Mouse (Mus musculus) heart, postnatal 25 days (tissue): ENCODE measurements around the gene Tenm2. TPM values are rescaled to one million over a fixed set of nuclear protein-coding genes. Genes with fewer than 3 reads are reported as not detected.

ENCODE experiments used
- DNase-seq: peaks from one replicate; pipeline ENCODE4 v3.0.0; 2022; ENCODE audit warnings: low spot score
- intact Hi-C: fragments of 180-260 bp; cut with DNase I; formaldehyde crosslinking; loops from one replicate; pipeline ENCODE4 v1.15.1; 2025
- total RNA-seq, 2 experiments: library from RNA; stranded (reverse); gene quantifications; 2 replicates each; pipeline ENCODE4 v1.2.3; 2021

Tenm2 gene
- under 1 TPM; 0.08 TPM for total RNA-seq

DNA sequence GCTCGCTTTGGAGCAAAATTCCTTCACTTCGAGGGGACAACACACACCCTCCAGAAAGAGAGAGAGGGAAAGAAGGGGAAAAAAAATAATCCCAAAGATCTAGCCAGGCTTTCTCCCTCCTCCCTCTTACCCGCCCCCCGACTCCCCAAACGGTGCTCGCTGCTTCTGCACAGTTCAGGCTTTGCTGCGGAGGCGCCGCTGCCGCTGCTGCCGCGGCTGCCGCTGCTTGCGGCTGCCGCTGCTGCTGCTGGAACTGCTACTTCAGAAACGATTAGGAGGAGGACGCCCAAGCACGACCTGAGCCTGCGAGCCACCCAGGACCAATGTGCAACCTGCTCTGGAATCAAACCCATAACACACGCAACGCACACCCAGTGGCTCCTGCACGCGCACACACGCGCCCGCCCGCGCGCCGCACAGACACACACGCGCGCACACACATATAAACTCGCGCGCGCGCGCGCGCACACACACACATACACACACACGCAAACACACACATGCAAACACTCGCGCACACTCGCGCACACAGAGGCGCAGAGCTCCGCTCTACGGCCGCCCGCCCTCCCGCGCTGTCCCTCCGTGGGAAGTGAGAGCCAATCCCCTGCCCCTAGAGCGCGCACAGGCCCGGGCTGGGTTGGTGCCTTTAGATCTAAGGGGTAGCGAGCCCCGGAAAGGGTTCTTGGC lies at the start of gene Tenm2:
TSS of gene Tenm2 (minus strand) at position 51 of the 687 bp plus-strand sequence.
- intact Hi-C loops: no loop called here
- no peak for DNase-seq

DNA sequence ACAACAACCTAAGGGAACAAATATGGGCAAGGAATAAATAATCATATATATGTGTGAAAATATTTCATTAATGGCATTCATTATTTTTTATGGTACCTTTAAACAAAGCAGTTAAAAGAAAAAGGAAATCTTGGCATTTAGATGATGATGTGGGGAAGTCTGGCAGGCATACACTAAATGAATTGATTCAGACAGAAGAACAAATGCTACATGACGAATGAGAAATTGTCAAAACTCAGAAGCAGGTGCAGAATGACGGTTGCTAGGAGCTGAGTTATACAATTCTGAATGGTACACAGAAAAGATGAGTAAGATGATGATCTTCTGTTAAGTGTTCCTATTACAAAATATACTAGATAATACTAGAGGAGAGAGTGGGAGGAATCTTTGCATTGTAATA lies 49.4 kb upstream of the Tenm2 start:
- DNase-seq: no peak
- intact Hi-C loops: no loop called here

DNA sequence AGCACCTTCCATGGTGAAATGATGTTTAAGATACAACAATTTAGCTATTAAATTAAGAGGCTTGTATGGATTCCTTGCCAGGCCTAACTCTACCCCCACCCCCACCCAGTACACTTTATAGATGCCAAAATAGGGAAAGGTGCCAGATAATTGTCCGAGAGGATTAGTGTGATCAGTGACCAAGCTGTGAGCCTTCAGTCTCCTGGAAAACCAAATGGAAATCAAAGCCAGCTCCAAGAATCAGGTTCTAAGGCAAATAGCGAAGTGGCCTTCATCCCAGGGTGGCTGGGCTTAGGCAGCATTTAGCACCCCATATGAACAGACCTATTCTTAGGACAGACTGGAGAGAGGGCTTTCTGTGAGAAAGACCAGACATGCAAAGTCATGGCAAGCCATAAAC lies 13.0 kb upstream of the Tenm2 start:
- intact Hi-C loops: no loop called here
- no peak for DNase-seq

DNA sequence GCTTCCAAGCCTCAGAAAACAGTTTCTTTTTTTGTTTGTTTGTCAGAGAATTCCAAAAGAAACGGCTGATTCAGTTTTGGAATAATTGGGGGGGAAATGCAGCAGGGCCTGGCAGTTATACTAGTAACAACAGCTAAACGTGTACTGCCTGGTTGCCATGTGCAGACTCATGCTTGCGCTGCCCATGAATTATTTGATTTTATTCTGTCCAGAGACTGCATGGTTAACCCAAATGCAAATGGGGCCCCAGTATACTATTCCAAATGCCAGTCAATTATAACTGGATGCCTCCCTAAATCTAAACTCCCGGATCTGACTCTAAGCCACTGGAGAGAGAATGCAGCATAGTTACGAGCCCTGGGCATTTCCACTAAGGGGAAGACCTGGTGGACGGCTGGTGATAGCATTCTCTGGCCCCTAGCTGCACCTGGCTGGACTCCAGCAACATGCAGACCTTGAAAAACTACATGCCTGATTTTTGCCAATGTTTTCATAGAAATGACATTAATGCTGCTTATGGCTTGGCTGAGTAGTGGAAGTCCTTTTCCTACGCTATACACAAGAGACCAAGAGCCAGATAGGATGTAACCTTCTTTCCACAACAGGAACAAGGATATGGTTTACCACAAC lies 1.4 kb upstream of the Tenm2 start:
- intact Hi-C loops: no loop called here
- DNase-seq: no peak

DNA sequence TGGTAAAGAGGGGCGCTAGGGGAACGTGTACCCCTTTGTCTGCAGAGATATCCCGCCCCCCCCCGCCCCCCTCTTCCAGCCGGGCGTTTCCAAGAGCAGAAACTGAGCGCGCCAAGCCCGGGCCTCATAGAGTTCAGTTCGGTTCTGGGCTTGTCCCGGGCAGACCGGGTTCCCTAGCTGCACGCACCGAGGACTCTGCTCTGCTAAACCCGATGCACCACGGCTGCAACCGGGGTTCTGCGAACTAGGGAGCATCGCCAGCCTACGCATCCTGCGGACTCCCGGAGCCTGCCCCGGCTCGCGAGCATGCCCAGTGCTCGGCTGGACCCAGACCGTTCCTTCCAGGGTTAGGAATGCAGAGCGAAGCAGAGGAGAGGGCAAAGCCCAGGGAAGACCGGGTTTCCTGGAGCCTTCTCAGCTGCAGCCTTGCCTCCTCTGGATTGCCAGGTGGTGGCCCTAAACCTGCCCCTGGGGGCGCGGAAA lies 878 bp upstream of the Tenm2 start:
- DNase-seq: no peak
- intact Hi-C loops: no loop called here

DNA sequence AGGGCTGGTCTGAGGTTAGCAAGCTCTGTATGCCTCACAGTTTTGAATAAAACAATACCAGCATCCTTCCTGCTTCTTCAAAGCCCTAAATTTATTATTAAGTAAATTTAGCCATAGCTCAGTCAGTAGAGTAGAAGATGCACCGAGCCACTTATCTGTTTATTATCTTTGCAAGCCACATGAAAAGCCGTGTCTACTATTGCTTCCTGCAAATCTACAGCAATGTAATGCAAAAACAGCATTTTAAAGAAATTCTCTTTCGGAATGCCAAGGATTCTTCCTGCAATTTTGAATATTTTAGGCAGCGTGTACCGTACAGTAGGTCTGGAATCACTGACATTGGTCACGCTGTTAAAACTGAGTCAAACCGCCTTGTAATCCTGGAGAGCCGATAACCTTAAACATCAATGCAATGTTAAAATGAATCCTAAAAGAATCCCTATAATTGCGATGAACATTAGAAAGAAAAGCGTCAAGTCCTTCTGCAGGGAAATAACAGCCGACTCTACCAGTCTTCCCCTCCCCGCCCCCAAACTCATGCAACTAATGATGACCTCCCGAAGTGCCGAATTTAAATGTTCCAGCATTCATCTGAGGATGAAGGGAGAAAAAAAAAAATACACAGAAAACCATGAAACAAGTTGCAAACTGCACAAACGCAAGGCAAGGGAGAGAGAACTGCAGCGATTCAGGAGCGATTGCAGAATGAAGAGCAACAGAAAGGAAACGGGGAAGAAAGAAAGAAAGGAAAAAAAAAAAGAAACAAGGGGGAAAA lies 556 bp downstream of the Tenm2 start:
- DNase-seq: no peak
- intact Hi-C loops: no loop called here

DNA sequence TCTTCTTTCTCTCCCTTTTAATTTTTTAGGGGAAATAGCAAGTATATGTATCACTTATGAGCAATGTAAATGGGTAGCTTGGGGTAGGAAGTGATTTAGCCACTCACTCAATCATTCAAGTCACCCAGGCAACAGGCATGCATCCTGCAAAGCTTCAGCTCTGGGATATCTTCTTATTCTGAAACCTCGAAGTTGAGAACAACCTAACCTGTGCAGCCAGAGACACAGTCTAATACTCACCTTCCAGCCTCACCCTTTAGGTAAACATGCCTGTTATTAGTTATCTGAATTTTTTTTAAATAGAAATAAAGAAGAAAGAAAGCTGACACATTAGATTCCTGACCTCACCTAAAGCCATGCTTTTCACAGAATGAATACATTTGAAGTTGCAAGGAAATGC lies 8.4 kb downstream of the Tenm2 start:
- intact Hi-C loops: no loop called here
- DNase-seq: no peak

DNA sequence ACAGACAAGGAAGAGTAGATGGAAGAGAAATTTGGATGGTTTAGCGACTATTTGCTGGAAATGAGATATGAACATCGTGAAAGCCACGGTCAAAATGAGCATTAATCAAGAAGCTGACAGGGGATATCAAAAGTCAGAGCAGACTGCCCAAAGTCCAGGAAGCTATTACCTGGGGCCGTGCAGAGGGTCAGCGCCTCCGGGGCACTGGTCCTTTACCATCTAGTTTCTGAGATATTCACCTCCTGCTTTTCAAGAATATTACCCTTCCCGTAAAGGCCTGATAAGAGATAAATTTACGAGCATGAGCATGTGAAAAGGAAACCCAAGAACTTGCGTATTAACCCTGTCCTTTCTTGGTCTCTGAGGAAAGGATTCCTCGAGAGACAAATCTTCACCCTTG lies 8.8 kb downstream of the Tenm2 start:
- no peak for DNase-seq
- intact Hi-C loops: no loop called here

DNA sequence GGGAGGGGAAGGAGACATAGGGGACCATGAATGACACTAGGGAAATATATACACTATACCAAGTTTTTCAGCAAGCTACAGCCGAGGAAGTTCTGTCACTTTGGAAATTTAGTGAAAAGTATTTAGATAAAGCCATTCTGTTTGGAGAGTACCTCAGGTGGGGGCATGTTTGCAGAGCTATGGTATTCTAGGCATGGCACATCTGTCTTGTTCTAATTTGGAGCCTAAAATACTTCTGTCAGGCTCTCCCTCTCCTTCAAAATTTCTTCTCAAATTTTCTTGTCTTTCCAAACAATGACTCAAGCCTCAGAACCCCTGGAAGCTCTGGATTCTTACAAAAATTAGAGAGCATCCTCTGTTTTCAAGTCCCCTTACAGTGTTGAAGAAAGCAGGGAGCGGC lies 13.0 kb downstream of the Tenm2 start:
- intact Hi-C loops: no loop called here
- DNase-seq: no peak

DNA sequence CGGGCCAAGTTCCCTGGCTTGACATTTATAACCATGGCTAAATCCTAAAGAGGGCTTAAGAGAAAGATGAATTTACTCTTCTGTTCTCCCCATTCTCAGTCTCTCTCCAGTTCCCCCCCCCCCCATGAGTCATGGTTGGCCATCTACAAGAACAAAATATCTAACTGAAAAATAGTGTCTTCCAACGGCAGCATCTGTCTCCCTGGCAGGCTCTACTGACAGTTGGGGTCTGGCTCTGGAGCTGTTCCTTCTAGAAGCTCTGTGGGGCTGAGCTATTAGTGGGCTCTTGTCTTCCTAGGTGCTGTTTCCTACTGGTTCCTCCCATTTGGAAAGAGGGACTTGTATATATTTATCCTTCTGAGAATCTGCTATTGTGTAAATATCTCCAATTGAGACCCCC lies 13.7 kb downstream of the Tenm2 start:
- intact Hi-C loops: no loop called here
- no peak for DNase-seq

DNA sequence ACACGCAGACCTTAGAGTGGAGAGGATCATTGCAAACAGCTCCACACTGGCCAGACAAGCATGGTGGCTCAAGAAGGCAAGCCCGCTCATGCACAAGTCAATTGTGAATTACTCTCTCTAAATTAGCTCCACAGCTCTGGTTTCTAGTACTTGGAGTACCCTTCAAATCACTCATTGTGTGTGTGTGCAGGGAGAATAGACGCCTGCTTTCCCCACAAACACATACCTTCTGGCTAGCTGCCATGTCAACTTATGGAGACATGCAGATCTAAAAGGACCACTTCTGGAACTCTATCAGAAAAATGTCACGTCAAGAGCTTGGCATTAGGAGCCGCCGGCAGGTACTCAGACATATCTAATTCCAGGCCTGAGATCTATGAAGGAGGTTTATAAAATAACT lies 14.8 kb downstream of the Tenm2 start:
- no peak for DNase-seq
- intact Hi-C loops: no loop called here

DNA sequence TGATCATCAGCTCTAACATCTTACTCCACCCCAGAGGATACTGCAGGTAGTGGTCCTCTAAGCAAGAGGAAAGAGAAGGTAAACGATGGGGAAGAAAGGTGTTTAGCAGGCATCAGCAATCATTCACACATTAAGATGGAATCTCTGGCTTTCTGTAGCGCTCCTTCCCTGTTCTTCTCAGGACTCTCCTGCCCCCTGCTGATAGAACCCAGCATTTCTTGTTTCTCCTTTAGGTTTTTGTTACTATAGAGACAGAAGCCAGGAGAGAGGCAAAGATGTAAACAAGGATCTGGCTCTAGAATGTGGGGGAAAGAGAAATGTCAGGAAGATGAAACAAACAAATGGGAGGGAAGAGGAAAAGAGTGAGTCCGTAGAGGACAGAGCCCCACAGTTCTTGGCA lies 49.6 kb downstream of the Tenm2 start:
- DNase-seq: no peak
- intact Hi-C loops: loop anchor here (2.0 to 10.0 kb wide), 3 partner anchors 139 to 961 kb away; no protein-coding TSS in a partner anchor

DNA sequence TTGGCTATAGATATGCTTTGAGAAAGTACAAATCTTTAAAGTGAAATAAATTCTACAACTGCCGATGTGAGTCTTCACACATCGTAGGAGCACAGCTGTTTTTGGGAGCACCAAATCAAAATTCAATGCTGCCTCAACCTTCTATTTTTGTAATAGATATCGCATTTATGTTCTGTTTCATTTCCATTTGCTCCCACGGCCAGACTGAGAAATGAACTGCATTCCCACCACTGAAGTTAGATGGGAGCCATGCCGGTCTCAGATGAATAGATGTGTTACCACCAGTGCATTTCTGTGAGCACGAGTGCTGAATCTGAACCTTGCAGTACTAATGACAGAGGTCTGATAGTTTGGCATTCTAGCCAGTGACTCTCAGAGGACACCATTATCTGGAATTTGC lies 58.3 kb downstream of the Tenm2 start:
- intact Hi-C loops: no loop called here
- no peak for DNase-seq

DNA sequence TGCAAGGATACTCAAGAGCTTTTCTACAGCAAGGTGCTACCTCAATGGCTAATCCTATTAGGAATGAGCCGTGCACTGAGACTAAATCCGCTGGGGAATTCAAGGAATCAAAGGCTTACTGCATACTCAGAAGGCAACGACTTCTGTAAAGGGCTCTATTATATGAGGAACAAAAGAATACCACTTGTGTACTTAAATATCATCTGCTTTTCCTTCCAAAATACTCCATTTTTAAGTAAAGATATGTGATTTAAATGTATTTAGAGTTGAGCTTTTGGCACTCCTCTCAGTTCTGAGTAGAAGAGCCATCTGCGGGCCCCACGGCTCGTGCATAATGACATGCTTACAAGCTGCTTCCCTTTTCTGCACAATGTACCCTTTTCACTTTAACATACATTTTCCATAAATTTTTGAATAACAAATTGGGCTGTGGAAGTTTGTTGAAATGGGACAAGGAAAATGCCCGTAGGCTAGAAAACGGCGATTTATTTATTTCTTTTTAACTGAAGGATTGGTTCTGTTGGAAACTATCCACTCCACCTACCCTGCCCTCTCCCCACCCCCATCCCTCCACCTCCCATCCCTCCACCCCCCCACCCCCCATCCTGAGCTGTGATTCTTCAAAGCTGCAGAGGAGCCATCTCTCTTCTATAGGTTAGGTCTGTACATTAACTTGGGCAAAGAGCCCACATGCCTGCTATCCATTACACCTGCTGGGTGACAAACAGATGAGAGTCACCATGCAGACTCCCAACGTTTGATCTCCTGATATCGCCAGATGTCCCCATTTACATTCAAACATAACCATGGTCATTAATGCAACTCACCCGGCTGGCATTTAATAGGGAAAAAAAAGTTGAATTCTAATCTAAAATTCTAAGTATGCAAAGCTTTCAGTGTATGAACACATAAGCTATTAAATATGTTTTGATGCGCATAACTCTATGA lies 81.6 kb downstream of the Tenm2 start:
- DNase-seq: no peak
- intact Hi-C loops: no loop called here

DNA sequence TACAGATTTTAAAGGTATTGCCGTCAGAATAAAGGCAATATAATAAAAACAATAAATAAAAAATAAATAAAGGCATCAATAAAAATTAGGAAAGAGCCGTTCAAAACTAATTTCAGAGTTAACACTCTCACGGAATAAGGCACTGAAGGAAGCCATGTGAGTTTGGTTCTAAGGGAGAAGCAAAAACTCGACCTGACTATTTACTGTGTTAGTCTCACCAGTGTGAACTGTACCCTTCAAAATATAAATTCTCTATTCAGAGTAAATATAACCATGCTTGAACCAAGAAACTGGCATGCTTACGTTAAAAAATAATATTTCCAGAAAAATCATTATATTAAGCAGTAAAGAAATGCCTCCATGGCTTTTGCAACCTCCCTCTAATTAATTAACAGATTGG lies 82.4 kb downstream of the Tenm2 start:
- intact Hi-C loops: no loop called here
- no peak for DNase-seq

DNA sequence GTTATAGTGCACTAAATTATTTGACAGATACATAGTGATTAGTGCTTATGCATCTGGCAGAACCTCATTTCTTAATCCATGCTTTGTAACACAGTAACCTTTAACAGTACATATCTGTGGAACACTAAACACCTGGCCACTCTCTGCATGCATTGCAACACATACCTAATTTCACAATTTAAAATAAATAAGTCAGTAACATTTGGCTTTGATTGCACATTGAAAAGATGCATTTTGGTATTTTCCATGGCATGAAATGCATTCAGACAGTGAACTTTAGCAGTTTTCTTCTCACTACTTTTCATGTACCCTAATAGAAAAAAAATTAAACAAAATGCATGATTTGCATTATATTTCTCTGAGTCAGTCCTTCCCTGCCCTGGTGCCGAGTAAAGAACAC lies 85.8 kb downstream of the Tenm2 start:
- DNase-seq: no peak
- intact Hi-C loops: no loop called here

DNA sequence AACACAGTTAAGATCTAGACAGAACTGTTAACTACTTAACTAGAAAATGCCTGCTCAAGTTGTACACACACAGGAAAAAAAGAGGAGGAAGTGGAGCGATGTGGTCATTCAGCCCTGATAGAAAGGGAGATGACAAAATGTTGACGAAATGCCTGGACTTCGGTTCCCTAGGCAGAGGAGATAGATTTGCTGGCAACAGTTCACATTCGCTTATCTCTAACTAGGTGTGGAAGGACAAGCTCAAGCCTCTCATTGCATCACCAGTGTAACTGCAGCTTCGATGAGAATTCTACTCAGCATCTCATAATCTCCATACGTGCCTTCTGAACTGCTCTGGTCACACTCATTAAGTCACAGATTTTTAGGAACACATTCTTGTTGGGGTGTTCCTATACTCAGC lies 91.8 kb downstream of the Tenm2 start:
- intact Hi-C loops: no loop called here
- DNase-seq: no peak

DNA sequence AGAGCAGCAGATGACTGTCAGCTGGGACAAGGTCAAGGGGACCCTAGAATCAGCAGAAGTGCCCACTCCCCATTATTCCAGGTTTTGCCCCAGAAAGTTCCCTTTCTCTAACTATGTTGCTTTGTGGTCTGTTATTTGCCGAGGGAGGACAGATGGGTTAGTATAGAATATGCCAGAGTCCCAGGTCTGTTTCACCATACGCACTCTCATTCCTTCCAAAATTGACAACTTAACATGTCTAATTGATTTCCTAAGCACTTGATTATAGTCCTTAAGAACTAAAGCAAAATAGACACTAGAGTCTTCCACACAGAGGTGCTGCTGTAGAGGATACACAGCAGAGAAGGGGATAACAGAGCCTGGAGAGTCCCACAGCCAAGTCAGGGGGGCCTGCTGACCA lies 92.3 kb downstream of the Tenm2 start:
- no peak for DNase-seq
- intact Hi-C loops: no loop called here

DNA sequence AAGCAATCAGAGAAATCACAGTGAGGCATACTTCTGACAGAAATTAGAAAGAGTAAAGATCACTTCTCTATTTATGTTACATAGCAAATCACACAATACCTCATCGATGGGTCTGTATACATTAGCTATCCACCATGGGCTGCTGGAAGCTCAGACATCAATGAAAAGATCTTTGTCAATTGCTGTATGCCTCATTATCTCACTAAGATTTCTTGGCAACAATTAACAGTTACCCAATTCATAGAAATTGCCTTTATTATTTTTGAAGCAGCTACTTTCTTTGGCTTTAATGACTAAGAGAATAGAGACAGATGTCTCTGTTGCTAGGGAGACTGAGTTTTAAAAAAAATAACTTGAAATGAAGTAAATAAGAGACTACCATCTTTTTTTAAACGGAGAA lies 106.9 kb downstream of the Tenm2 start:
- no peak for DNase-seq
- intact Hi-C loops: no loop called here

DNA sequence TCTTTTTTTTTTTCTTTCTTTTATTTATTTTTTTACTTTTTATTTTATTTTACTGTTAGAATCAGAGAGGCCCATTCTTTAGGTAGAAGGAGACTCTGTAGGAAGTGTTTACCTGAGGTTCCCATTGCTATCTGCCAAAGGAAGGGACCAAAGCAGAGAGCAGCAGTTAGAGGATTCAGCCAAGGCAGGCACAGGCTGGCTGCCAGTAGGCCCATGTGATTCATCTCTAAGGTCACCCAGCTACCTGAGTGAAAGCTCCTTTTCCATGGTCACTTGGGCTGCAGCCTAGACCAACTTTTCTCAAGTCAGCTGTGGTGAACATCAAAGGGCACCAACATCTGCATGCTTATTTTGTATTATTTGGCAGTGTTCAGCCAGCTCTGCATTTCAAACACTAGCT lies 117.7 kb downstream of the Tenm2 start:
- intact Hi-C loops: no loop called here
- DNase-seq: no peak
